Mouse (Mus musculus) cerebellum, postnatal 10 days (tissue): ENCODE measurements around the gene Mok.

Source experiments
- DNase-seq, 2 experiments: peaks; one replicate each; pipeline ENCODE4 v3.0.0; 2021; ENCODE audit warnings: mixed read lengths in 2 of 2

Mok gene

GRCm38 (mm10) chr12:110846191-110846765 is 5.5 kb upstream of the Mok start:
- DNase-seq: peak; percentile 72 to 74

- DNase-seq: peak; percentile 85 to 88
Observed at GRCm38 (mm10) chr12:110845131-110845880, 4.6 kb upstream of the Mok start.

GRCm38 (mm10) chr12:110844227-110845130 is 3.7 kb upstream of the Mok start:
- peak; percentile 26 to 33 for DNase-seq

GRCm38 (mm10) chr12:110843194-110844048 is 2.7 kb upstream of the Mok start:
- DNase-seq: peak; percentile 90 to 92

GRCm38 (mm10) chr12:110841731-110842493 is 1.2 kb upstream of the Mok start:
- no peak for DNase-seq

GRCm38 (mm10) chr12:110837850-110838249 is 2.9 kb downstream of the Mok start:
- DNase-seq: no peak

- DNase-seq: no peak
Observed at GRCm38 (mm10) chr12:110837192-110837841, 3.4 kb downstream of the Mok start.

GRCm38 (mm10) chr12:110836729-110837128 is 4.0 kb downstream of the Mok start:
- no peak for DNase-seq

GRCm38 (mm10) chr12:110835182-110835581 is 5.6 kb downstream of the Mok start:
- no peak for DNase-seq

GRCm38 (mm10) chr12:110830293-110831024 is 10.3 kb downstream of the Mok start:
- no peak for DNase-seq

GRCm38 (mm10) chr12:110828908-110829307 is 11.8 kb downstream of the Mok start:
- DNase-seq: no peak

GRCm38 (mm10) chr12:110822366-110822765 is 18.4 kb downstream of the Mok start:
- no peak for DNase-seq

GRCm38 (mm10) chr12:110821787-110822186 is 19.0 kb downstream of the Mok start:
- DNase-seq: no peak

- no peak for DNase-seq
Observed at GRCm38 (mm10) chr12:110819367-110819766, 21.4 kb downstream of the Mok start.

- DNase-seq: no peak
Observed at GRCm38 (mm10) chr12:110816833-110817232, 23.9 kb downstream of the Mok start.

- DNase-seq: no peak
Observed at GRCm38 (mm10) chr12:110814924-110815323, 25.8 kb downstream of the Mok start.

GRCm38 (mm10) chr12:110813624-110814023 is 27.1 kb downstream of the Mok start:
- DNase-seq: no peak

GRCm38 (mm10) chr12:110813132-110813531 is 27.6 kb downstream of the Mok start:
- no peak for DNase-seq

GRCm38 (mm10) chr12:110808848-110809247 is 31.9 kb downstream of the Mok start:
- no peak for DNase-seq

- DNase-seq: no peak
Observed at GRCm38 (mm10) chr12:110808430-110808829, 32.3 kb downstream of the Mok start.
